Mouse (Mus musculus): ENCODE data around the gene Cebpg.

Gene Cebpg

GRCm38 (mm10) chr7:35053161-35053560, 3.2 kb downstream of the Cebpg start:
- DNase-seq: no peak

- no peak for DNase-seq
Observed at GRCm38 (mm10) chr7:35050540-35050939, 5.8 kb downstream of the Cebpg start.

- no peak for DNase-seq
Observed at GRCm38 (mm10) chr7:35046091-35046490, 10.3 kb downstream of the Cebpg start.

DNA sequence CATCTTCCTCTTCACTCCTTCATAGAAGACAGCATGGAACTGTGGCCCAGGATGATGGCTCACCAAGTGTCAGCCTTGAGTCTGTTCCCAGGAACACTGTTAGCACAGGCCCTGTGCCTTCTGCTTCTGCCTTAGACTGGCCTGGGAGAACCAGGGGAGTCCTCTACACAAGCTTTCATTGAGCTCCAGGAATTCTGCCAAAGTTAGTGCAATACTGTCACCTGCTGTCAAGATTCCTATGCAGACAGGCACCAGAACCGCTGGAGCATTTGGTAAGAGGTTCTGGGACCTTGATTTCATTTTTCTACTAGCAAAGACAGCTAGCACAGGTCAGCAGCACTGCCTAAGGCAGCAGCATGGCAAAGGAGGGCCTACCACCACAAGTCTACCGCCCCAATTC, 11.7 kb downstream of the Cebpg start:
- DNase-seq: no peak

DNA sequence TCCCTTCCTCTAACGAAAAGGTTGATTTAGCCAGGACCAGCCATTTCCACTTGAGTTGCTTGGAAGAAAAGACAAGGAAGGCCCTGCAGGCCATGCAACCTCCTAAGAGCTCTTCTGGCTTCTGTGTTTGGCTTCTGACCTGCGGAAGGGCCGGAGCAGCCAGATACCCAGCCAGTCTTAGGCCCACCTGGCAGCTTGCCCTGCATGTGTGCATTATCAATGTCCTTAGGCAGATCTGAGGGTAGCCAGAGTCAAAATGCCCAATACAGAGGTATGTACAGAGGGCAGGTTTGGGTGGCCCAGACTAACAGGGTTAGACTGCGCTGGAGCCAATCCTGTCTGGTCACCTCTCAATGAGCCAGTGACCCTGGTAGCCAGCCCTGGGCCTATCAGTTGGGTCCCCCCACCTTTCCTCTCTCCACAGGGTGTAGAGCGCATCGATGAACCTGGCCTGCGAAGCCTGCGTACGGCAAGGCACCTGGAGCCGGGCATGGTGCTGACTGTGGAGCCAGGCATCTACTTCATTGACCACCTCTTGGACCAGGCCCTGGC, 13.0 kb downstream of the Cebpg start:
- DNase-seq: no peak

GRCm38 (mm10) chr7:35042759-35043217, 13.6 kb downstream of the Cebpg start:
- peak; percentile 48 for DNase-seq

GRCm38 (mm10) chr7:35042209-35042554, 14.2 kb downstream of the Cebpg start:
- no peak for DNase-seq

GRCm38 (mm10) chr7:35041286-35042208, 14.8 kb downstream of the Cebpg start:
- DNase-seq: no peak

- DNase-seq: peak; percentile 38
Observed at GRCm38 (mm10) chr7:35040176-35040972, 16.0 kb downstream of the Cebpg start.

DNA sequence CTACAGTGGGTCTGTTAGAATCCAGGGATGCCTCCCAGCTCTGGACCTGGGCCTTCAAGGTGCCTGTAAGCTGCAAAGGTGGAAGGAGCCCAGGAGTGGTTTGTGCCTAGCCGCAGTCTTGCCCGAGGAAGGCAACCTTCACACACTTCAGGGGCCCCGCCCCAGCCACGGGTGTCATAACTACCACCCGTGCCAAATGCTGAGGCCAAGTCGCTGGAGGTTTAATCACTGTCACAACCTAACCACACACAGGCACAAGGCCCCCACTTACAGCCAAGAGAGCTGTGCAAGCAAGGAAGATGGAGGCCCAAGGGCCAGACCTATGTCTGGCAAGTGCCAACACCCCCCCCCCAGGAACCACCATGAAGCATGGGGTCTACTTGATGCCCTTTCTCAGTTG, 19.0 kb downstream of the Cebpg start:
- no peak for DNase-seq

GRCm38 (mm10) chr7:35036266-35036731, 20.1 kb downstream of the Cebpg start:
- peak; percentile 39 for DNase-seq

- DNase-seq: no peak
Observed at GRCm38 (mm10) chr7:35035565-35035964, 20.8 kb downstream of the Cebpg start.

DNA sequence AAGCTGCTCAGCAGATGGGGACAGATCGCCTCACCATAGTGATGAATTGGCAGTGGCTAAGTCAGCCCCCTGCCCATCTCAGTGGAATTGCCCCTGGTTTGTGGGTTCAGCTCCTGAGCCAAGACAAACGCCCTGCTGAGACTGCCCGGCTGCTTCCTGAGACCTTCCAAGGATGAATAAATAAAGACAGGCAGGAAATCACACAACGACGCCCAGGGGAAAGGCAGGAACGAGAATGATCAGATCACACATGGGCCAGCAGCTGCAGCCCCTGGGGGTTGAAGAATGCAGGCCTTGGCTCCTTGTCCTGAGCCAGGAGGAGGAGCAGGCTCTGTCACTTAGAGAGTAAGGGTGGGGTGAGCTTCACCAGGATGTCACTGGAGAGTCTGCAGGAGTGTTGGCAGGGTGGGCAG, 21.2 kb downstream of the Cebpg start:
- peak; percentile 46 for DNase-seq

- no peak for DNase-seq
Observed at GRCm38 (mm10) chr7:35030567-35030966, 25.8 kb downstream of the Cebpg start.

DNA sequence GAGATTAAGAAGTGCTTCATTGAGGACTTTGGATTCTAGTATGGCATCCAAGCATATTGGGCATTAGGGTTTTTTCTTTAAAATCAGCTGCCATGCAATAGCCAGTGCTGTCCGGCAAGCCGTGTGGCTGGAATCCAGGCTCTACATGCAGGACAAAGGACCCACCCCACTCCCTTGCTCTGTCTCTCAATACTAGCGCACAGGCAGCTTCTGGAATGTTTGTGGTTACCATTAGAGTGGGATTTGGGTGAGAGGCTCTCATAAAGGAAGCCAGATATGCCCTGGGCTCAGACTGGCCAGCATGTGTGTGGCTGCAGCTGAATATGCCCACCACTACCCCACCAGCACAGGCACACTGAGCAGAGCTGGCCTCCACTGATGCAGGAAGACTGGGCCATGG, 26.7 kb downstream of the Cebpg start:
- DNase-seq: no peak

DNA sequence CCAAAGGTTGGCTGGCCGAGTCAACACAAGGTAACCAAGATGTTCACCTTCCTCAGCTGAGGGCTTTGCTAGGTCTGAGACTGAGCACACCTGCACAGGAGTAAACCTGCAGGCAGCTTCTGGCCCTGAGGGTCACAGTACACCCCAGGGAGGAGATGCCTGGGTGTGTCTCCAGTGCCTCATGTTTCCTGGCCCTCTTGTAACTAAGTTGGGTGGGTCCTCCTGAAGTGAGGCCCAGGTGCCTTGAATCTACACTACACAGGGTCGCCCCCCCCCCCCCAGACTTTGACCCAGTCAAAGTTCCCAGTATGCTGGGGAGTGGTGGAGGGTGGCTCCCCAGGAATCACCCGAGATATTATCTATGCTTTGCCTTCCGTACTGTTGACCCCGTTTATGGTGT, 27.1 kb downstream of the Cebpg start:
- no peak for DNase-seq

GRCm38 (mm10) chr7:35028559-35028958, 27.8 kb downstream of the Cebpg start:
- DNase-seq: no peak

- DNase-seq: no peak
Observed at GRCm38 (mm10) chr7:35027801-35028420, 28.5 kb downstream of the Cebpg start.

DNA sequence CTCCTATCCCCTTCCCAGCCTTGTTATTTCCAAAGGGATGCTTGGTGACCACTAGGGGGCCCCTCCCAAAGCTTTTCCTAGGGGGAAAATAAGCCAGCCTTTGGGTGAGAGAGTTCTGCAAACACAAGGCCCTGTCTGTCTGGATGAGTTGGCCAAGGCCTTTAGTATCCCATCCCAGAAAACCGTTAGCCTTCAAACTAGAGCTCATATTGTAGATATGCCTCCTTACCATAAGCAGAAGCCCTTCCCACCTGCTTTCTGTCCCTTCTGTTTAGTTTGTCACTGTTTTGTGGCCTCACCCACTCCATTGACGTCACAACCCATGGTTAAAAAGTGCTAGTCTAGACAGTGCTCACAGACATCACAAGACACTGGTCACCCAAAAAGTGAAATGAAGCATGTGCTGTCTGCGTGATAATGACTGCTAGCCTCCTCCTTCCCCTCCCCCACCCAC, 29.5 kb downstream of the Cebpg start:
- DNase-seq: no peak

GRCm38 (mm10) chr7:35026276-35026630, 30.1 kb downstream of the Cebpg start:
- no peak for DNase-seq

- peak; percentile 67 for DNase-seq
Observed at GRCm38 (mm10) chr7:35025409-35026275, 30.7 kb downstream of the Cebpg start.

DNA sequence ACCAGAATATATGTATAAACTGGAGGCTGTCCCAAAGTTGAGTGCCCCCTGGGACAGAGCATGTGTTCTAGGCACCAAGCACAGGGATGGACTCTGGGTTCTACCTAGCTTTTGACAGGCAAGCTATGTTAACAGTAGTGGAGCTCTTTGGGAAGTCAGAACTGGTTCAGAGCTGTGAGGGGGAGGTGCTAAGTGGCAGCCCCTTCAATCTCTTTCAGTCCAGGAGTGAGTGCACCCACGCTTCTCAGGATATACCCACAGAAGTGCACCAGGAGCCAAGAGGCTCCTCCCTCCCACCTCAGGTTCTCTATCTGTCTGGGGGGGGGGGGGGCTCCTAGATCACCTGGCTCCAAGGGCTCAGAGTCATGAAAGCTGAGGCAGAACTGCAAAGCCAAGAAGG, 31.9 kb downstream of the Cebpg start:
- DNase-seq: no peak
